Mouse (Mus musculus) heart, adult 2 months (tissue): ENCODE measurements around the gene Itsn2.

Source experiments
- CTCF ChIP-seq: fragments of 200-600 bp; IDR thresholded peaks from 2 replicates; pipeline ENCODE4 v1.8.1; 2022; ENCODE audit warnings: antibody characterized with exemption, mild to moderate bottlenecking, moderate library complexity
- EP300 ChIP-seq: fragments of 200-500 bp; IDR thresholded peaks from 2 replicates; pipeline ENCODE4 v1.6.1; 2011; ENCODE audit warnings: low read depth, low read length, control low read depth; ENCODE audit not compliant: insufficient read depth
- POLR2A ChIP-seq: fragments of 200-500 bp; IDR thresholded peaks from 2 replicates; pipeline ENCODE4 v1.6.1; 2011; ENCODE audit warnings: mild to moderate bottlenecking, low read depth, low read length, control low read depth; ENCODE audit not compliant: insufficient read depth

DNA sequence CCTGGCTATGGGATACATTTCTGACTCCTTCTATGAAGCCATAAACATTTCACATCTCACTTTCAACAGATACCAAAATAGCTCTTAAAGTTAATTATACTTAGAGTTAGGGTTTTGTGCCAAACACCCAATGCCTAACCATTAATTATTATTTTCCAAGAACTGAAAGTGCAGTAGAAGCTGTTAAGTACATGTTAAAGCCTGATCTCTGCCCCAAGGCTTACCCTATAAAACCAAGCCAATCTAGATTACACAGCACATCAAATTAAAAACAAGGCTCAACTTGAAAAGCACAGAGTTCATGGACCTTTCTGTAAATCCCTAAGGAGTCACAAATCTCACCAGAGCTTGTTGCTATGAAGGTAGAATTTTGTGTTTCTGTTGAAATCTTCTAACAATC lies 10.1 kb upstream of the Itsn2 start:
- no peak for TF ChIP-seq CTCF
- TF ChIP-seq POLR2A: no peak
- no peak for TF ChIP-seq EP300
